Mouse (Mus musculus) liver, embryonic 13.5 days (tissue): Measurements from ENCODE around the gene Hunk. TPM values are rescaled to one million over a fixed set of nuclear protein-coding genes. Genes with fewer than 3 reads are reported as not detected.

Experiments used
- ATAC-seq: fragments of 200-750 bp; cut with Nextera tagmentation; 2 replicates; pipeline ENCODE4 v1.8.0; 2017; ENCODE audit warnings: low read depth, mild to moderate bottlenecking, moderate number of reproducible peaks, moderate library complexity
- DNase-seq: peaks from one replicate; pipeline ENCODE4 v3.0.0; 2022
- H3K27ac ChIP-seq: fragments of 300-500 bp; sonication (generic); 2 replicates; pipeline ENCODE4 v1.5.1; 2015; ENCODE audit warnings: moderate library complexity, mild to moderate bottlenecking, inconsistent platforms
- H3K27me3 ChIP-seq: fragments of 300-500 bp; sonication (generic); 2 replicates; pipeline ENCODE4 v1.6.1; 2015; ENCODE audit warnings: mild to moderate bottlenecking, inconsistent platforms
- H3K36me3 ChIP-seq: fragments of 300-500 bp; sonication (generic); 2 replicates; pipeline ENCODE4 v1.6.1; 2015; ENCODE audit warnings: mild to moderate bottlenecking, inconsistent platforms
- H3K4me1 ChIP-seq: fragments of 300-500 bp; sonication (generic); replicated peaks from 2 replicates; pipeline ENCODE4 v1.6.1; 2015; ENCODE audit warnings: inconsistent platforms
- H3K4me2 ChIP-seq: fragments of 300-500 bp; sonication (generic); 2 replicates; pipeline ENCODE4 v1.6.1; 2015; ENCODE audit warnings: inconsistent platforms, mild to moderate bottlenecking, moderate library complexity
- H3K4me3 ChIP-seq: fragments of 300-500 bp; sonication (generic); replicated peaks from 2 replicates; pipeline ENCODE4 v1.5.1; 2015; ENCODE audit warnings: mild to moderate bottlenecking, inconsistent platforms
- H3K9ac ChIP-seq: fragments of 300-500 bp; sonication (generic); 2 replicates; pipeline ENCODE4 v1.6.1; 2015; ENCODE audit warnings: mild to moderate bottlenecking, inconsistent platforms
- H3K9me3 ChIP-seq: fragments of 300-500 bp; sonication (generic); replicated peaks from 2 replicates; pipeline ENCODE4 v1.6.1; 2016; ENCODE audit warnings: inconsistent platforms
- WGBS: fragments of 180-500 bp; shearing (Covaris S2); methylation state at CpG from one replicate; pipeline ENCODE4 v1.1.7; 2015; ENCODE audit not compliant: insufficient replicate concordance; 5-methylcytosine and 5-hydroxymethylcytosine counted together
- polyA plus RNA-seq: library from polyadenylated mRNA; unstranded; fragments of >200 nt; fragmentation: Nextera tagmentation; extraction: Ambion mirVana; gene quantifications from 2 replicates; pipeline ENCODE4 v1.2.1, GENCODE M21; 2015

Gene Hunk
- polyA plus RNA-seq, 1 experiment from 2014 or later = 0.98 TPM

DNA sequence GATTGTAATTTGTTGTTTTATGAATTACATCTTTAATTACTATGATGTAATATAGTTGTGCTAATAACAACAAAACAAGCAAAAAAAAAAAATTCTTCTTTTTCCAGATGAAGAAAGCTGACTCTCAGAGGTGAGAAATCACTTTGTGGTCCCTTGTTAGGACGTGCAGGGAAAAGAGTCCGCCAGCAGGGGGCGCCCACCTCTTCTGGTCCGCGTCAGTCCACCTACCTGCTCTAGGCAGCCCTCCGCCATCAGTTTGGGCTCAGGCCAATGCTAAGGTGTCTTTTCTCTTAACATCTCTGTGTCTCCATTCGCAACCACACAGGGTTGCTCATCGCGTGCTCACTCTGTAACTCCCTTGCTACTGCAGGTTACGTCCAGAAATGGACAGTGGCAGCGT is 5.9 kb upstream of the Hunk start:
- Histone ChIP-seq H3K9ac (no peak overlapping the region), H3K9me3 (no peaks in the 10 kb centered on the region; the same call in 1 of the 2 replicates), H3K27ac (no peak overlapping the region), H3K4me2 (no peak overlapping the region), H3K4me1 (peaks cover 8% of the 10 kb centered on the region), H3K4me3 (no peak overlapping the region), H3K27me3 (peaks cover 28% of the 10 kb centered on the region), H3K36me3 (no peaks in the 10 kb centered on the region)
- ATAC-seq (no peak), DNase-seq (peak; percentile 28)
- WGBS = 15% methylated on average over 11 of the region's 11 CpGs

DNA sequence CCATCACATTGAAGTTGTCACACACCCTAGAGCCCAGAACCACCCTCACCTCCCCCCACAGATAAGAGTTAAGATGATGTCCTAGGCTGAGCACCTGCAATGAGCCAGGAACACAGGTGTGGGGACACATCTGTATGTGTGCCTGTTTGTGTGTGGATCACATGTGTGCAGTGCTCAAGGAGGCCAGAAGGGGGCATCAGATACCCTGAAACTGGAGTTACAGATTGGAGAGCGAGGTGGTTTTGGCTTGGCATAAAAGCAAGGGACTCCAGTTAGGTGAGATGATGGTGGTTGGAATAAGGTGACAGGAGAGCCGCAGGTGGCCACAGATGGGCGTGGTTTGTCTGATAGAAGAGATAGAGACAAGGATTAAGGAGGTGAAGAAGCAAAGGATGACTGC is 4.2 kb upstream of the Hunk start:
- DNase-seq = no peak
- Histone ChIP-seq H3K4me1 (peaks cover 8% of the 10 kb centered on the region), H3K9me3 (no peaks in the 10 kb centered on the region; the same call in 1 of the 2 replicates), H3K9ac (no peak overlapping the region), H3K4me2 (no peak overlapping the region), H3K27me3 (peaks cover 45% of the 10 kb centered on the region), H3K36me3 (no peaks in the 10 kb centered on the region), H3K27ac (no peak overlapping the region), H3K4me3 (no peak overlapping the region)
- ATAC-seq = no peak
- 75% methylated on average over 3 of the region's 3 CpGs for WGBS

DNA sequence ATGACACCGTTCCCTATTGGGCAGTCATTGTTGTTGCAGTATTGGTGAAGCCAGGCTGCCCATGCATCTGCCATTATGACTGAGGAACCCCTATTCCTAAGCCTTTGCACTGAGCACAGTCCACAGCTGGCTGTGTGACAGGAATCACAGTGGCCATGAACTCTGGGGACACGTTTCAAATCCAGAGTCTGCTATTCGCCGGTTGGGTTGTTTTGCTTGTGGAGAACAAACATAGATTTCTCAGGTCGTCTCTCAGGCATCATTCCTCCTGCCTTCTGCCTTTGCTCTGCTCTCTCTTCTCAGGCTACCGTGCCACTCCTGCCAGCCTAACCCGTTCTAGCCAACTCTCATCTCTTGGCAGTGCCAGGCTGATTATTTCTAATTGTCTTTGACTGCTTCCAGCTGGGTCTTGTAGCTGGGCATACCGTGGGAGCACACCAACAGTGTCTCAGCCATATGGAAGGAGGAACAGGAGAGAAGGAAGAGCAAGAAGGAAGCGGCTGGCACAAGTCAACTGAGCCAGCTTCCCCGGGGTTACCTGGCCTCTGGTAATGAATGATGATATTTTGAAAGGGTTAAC is 3.0 kb upstream of the Hunk start:
- 58% methylated on average over 10 of the region's 10 CpGs for WGBS
- DNase-seq = no peak
- peaks cover 56% of the 10 kb centered on the region for H3K27me3 ChIP-seq

DNA sequence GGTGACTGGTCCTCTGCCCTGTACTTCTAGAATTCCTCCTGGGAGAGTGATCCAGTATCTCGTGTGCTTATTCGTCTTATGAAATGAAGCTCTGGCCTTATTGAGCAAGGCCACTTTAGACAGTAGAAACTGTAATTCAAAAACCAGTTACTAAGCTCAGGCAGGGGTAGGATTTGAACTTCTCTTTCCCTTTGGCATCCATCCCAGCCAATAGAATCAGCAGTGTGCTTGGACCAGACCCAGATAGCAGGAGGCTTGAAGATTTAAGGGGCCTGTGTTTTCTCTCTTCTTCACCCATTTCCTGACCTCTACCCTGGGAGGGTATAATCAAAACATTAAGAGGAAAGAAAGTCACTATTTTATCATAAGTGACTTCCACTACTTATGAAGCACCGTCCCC is 1.8 kb upstream of the Hunk start:
- WGBS = 41% methylated on average over 3 of the region's 3 CpGs
- Histone ChIP-seq H3K9ac (no peak overlapping the region), H3K27ac (no peak overlapping the region), H3K36me3 (no peaks in the 10 kb centered on the region), H3K9me3 (no peaks in the 10 kb centered on the region; the same call in 1 of the 2 replicates), H3K4me3 (no peak overlapping the region), H3K4me2 (no peak overlapping the region), H3K27me3 (peaks cover 65% of the 10 kb centered on the region), H3K4me1 (peaks cover 12% of the 10 kb centered on the region)
- ATAC-seq = no peak
- no peak for DNase-seq

More for the DNA sequence above, 3.0 kb upstream of the Hunk start:
- no peak for ATAC-seq
- Histone ChIP-seq H3K9ac (no peak overlapping the region), H3K4me1 (peaks cover 8% of the 10 kb centered on the region), H3K27ac (no peak overlapping the region), H3K4me2 (no peak overlapping the region), H3K9me3 (no peaks in the 10 kb centered on the region; the same call in 1 of the 2 replicates), H3K4me3 (no peak overlapping the region), H3K36me3 (no peaks in the 10 kb centered on the region)

DNA sequence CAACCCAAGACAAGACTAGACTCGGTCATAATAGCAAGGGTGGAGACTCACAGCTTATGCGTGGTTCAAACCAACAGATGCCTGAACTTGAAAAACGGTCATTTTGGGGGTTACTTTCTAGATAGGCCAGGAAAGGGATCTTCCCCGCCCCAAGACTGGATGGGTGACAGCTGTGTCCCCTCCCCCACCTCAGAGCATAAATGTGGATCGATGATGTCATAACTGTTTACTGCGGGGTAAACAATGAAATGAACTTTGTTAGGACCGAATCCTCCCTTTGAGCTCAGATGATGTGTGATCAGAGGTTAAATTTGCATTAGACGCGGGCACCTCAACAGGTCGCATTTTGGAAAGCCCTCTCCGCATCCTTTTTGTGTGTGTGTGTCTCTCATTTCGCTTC is 967 bp upstream of the Hunk start:
- no peak overlapping the region for H3K9ac ChIP-seq
- WGBS = 5% methylated on average over 12 of the region's 12 CpGs

DNA sequence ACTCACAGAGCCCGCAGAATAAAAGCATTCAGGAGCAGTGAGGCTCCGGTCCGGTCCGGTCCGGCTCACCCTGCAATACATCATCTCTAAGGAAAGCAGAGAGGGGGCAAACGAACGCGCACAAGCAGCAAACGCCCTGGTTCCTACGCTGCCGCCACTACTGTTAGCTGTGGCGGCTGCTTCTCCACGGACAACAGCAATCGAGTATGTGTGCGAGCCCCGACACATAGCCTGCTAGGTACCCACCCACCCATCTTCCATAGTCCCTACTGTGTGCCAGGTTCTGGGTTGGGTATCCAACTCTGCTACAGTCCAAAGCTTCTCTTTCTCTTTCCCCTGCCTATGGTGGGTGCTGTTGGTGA is 506 bp upstream of the Hunk start:
- H3K9ac ChIP-seq = peak overlapping the region; percentile 64
- H3K4me1 ChIP-seq = peaks cover 12% of the 10 kb centered on the region
- H3K27me3 ChIP-seq = peaks cover 68% of the 10 kb centered on the region
- peak overlapping the region; percentile 59 for H3K4me3 ChIP-seq
- WGBS = 2% methylated on average over 16 of the region's 16 CpGs
- no peak for DNase-seq
- H3K4me2 ChIP-seq = peak overlapping the region; percentile 61
- no peaks in the 10 kb centered on the region; the same call in 1 of the 2 replicates for H3K9me3 ChIP-seq
- H3K27ac ChIP-seq = peak overlapping the region; percentile 79; the same call in 1 of the 2 replicates
- peak; percentile 25; the same call in 1 of the 2 replicates for ATAC-seq
- H3K36me3 ChIP-seq = no peaks in the 10 kb centered on the region

More for the DNA sequence above, 967 bp upstream of the Hunk start:
- H3K4me2 ChIP-seq = peak overlapping the region; percentile 61
- ATAC-seq (no peak), DNase-seq (no peak)
- peaks cover 12% of the 10 kb centered on the region for H3K4me1 ChIP-seq
- peaks cover 68% of the 10 kb centered on the region for H3K27me3 ChIP-seq
- no peaks in the 10 kb centered on the region for H3K36me3 ChIP-seq
- no peaks in the 10 kb centered on the region; the same call in 1 of the 2 replicates for H3K9me3 ChIP-seq
- H3K27ac ChIP-seq = no peak overlapping the region
- peak overlapping the region; percentile 59 for H3K4me3 ChIP-seq

DNA sequence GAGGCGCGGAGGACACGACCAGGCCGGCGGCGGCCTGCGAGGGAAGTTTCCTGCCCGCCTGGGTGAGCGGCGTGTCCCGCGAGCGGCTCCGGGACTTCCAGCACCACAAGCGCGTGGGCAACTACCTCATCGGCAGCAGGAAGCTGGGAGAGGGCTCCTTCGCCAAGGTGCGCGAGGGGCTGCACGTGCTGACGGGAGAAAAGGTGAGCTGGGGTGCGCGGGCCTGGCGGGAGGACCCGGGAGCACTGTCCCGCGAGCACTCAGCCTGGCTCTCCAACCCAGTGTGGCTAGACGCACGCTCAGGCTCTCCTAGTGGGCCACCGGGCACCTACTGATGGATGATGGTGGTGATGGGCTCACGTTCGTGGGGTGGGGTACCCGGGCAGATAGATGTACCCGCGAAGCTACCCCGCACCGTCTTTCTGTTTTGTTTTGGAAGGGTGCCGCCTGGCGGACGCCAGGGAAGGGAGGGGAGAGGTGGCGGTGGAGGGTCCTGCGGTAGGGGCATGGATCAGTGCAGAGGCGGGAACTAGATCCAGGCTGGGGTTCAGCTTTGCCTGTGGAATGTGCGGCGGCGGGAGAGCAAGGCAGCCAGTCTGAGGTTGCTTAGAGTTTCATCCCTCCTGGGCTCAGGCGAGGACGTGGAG is 824 bp downstream of the Hunk start:
- H3K4me2 ChIP-seq = peak overlapping the region; percentile 61
- peaks cover 7% of the 10 kb centered on the region; the same call in 1 of the 2 replicates for H3K36me3 ChIP-seq
- under 1% methylated on average over 48 of the region's 49 CpGs for WGBS
- peak overlapping the region; percentile 79; the same call in 1 of the 2 replicates for H3K27ac ChIP-seq
- DNase-seq (no peak), ATAC-seq (peak; percentile 48)
- peak overlapping the region; percentile 59 for H3K4me3 ChIP-seq
- peak overlapping the region; percentile 64 for H3K9ac ChIP-seq
- no peaks in the 10 kb centered on the region; the same call in 1 of the 2 replicates for H3K9me3 ChIP-seq
- peaks cover 68% of the 10 kb centered on the region for H3K27me3 ChIP-seq
- peaks cover 12% of the 10 kb centered on the region for H3K4me1 ChIP-seq

DNA sequence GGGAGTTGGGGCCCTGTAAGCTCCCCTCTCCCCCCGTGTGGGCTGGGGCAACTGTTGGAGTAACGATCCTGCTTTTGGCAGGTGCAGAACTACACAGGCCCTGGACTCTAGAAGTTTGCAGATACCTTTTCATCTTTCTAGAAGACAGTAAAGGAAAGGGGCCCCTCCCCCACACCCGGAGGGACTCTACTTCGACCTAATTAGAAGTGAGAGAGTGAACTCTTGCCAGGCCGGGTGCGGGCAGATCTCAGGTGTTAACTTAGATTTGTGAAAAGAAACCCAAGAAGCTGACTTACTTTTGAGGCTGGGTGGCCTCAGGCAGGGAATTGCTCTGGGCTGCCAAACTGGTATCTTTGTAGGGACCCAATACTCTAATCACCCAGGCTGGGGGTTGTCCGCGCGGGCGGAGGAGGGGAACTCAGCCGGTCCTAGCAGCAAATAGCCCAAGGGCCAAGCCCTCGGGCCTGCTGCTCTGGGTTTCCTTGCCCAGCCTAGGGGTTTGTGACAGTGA is 1.4 kb downstream of the Hunk start:
- 14% methylated on average over 12 of the region's 12 CpGs for WGBS
- 0 out of 2 replicates have a peak overlapping the region, but pooled peaks have one; percentile 79 for H3K27ac ChIP-seq

DNA sequence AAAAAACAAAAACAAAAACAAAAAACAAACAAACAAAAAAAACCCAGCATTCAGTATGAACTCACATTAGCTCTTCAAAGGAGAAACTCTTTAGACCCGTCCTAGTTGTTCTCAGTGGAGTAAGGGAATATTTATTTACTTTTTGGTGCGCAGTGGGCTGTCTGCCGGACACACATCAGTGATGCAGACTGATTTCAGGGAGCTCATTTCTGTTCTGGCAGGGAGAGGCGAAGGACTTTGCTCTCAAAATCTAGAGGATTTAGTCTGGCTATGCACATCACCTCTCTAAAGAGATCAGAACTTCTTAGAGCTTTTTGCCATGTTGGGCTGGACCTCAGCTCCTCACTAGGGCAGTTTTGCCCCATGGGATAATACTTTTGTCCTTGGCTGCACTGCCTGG is 2.1 kb downstream of the Hunk start:
- ATAC-seq = no peak
- Histone ChIP-seq H3K9ac (no peak overlapping the region), H3K27ac (no peak overlapping the region), H3K36me3 (peaks cover 9% of the 10 kb centered on the region; the same call in 1 of the 2 replicates), H3K9me3 (no peaks in the 10 kb centered on the region), H3K27me3 (peaks cover 63% of the 10 kb centered on the region), H3K4me3 (no peak overlapping the region), H3K4me1 (peaks cover 12% of the 10 kb centered on the region), H3K4me2 (no peak overlapping the region)
- 51% methylated on average over 4 of the region's 4 CpGs for WGBS
- no peak for DNase-seq

More for the DNA sequence above, 1.4 kb downstream of the Hunk start:
- Histone ChIP-seq H3K27me3 (peaks cover 68% of the 10 kb centered on the region), H3K4me3 (peak overlapping the region; percentile 59), H3K36me3 (peaks cover 9% of the 10 kb centered on the region; the same call in 1 of the 2 replicates), H3K9ac (peak overlapping the region; percentile 64; the same call in 1 of the 2 replicates), H3K9me3 (no peaks in the 10 kb centered on the region), H3K4me1 (peaks cover 12% of the 10 kb centered on the region), H3K4me2 (peak overlapping the region; percentile 61)
- no peak for ATAC-seq
- no peak for DNase-seq

DNA sequence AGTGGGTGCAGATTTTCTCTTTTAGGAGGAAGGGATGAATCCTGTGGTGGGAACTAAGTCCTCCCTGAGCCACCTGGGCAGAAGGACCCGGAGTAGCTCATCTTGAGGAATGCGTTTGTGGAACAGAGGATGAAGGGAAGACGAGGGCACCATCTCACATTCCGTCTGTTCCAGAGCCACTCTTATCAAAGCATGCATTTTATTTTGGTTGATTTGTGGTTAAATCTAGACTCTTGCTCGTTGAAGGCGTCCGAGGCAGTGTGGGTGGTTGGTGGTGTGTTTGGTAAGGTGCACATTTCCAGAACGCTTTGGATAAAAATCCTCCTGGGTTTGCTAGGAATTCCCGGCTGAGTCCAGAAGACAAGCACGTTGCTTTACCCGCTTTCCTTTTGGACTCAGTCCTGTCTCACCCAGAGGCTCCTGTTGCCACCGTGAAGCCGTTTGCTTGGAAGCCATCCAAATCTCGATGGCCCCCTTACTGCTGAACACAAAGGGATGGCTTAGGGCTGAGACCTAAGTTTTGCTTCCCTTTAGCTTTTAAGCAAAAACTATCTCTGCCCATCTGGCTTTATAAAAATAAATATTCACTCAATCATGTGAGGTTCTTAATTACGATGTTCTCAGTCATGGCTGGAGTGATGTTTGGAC is 3.4 kb downstream of the Hunk start:
- Histone ChIP-seq H3K4me2 (no peak overlapping the region), H3K27ac (no peak overlapping the region), H3K27me3 (peaks cover 51% of the 10 kb centered on the region), H3K4me1 (peaks cover 4% of the 10 kb centered on the region; the same call in 1 of the 2 replicates), H3K36me3 (peaks cover 9% of the 10 kb centered on the region; the same call in 1 of the 2 replicates), H3K9ac (no peak overlapping the region), H3K9me3 (no peaks in the 10 kb centered on the region), H3K4me3 (no peak overlapping the region)
- 55% methylated on average over 15 of the region's 15 CpGs for WGBS
- ATAC-seq (no peak), DNase-seq (no peak)

DNA sequence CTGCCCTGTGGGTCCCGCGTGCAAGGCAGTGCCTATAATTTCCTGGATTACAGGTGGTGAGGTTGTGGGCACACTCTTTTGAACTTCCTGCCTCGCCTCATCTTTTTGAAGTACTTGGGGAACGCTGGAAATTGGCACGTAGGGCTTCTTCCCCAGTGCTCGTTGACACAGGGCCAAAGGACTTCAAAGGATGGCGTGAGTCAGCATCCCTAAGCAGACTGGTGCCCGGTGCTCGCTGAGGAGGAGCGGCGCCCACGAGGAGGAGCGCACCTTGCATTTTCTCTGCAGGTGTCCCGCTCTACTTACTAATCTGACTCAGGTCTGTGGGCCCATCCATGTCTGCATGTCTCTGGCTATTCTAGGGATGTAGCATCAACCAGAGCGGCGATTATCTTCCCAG is 4.9 kb downstream of the Hunk start:
- H3K9ac ChIP-seq = no peak overlapping the region
- H3K9me3 ChIP-seq = no peaks in the 10 kb centered on the region
- H3K36me3 ChIP-seq = peaks cover 9% of the 10 kb centered on the region; the same call in 1 of the 2 replicates
- no peak overlapping the region for H3K27ac ChIP-seq
- H3K4me2 ChIP-seq = no peak overlapping the region
- H3K4me1 ChIP-seq = peaks cover 8% of the 10 kb centered on the region
- DNase-seq (no peak), ATAC-seq (no peak)
- H3K27me3 ChIP-seq = peaks cover 36% of the 10 kb centered on the region
- 78% methylated on average over 16 of the region's 16 CpGs for WGBS
- no peak overlapping the region for H3K4me3 ChIP-seq
